Mouse (Mus musculus): ENCODE data around the gene Slc25a5. TPM values are rescaled to one million over a fixed set of nuclear protein-coding genes. Genes with fewer than 3 reads are reported as not detected.

The Slc25a5 gene
- total and polyA plus RNA-seq, 2 experiments from 2014 or later = 1,635 to 1,760 TPM

- no peak overlapping the region for H3K27ac ChIP-seq (ENCODE audit: low read depth)
- no peaks in the 10 kb centered on the region for H3K9me3 ChIP-seq (replicated peaks; ENCODE audit: control insufficient read depth, low read length)
- WGBS = 23% methylated on average over 5 of the region's 5 CpGs
- DNase-seq (ENCODE audit: low spot score) (no peak), ATAC-seq (ENCODE audit: insufficient read depth, low read depth) (no peak)
- no peak overlapping the region for H3K9ac ChIP-seq (replicated peaks; ENCODE audit: low read depth, low read length)
- H3K4me2 ChIP-seq (ENCODE audit: low read depth, low read length) = no peak overlapping the region
- H3K27me3 ChIP-seq (ENCODE audit: control insufficient read depth, insufficient read depth, low read length) = no peaks in the 10 kb centered on the region
- peak; percentile 54 for TF ChIP-seq CTCF (IDR thresholded peaks at IDR 0.05; ENCODE audit: low read depth)
- TF ChIP-seq EP300 (IDR thresholded peaks at IDR 0.05; ENCODE audit: low read depth) = no peak
- no peaks in the 10 kb centered on the region for H3K36me3 ChIP-seq (replicated peaks; ENCODE audit: control insufficient read depth, insufficient read depth, low read length)
- no peak overlapping the region for H3K4me3 ChIP-seq (ENCODE audit: low read depth, low read length)
- H3K4me1 ChIP-seq (ENCODE audit: control insufficient read depth, insufficient read depth) = 0 out of 2 replicates have a peak, but pooled peaks cover 3% of the 10 kb centered on the region
Observed at GRCm38 (mm10) chrX:36811377-36811776, 15.9 kb downstream of the Slc25a5 start.

- 76% methylated on average over 8 of the region's 8 CpGs for WGBS
- no peak overlapping the region for H3K27ac ChIP-seq (ENCODE audit: low read depth)
- no peak overlapping the region for H3K9ac ChIP-seq (replicated peaks; ENCODE audit: low read depth, low read length)
- no peak for ATAC-seq (ENCODE audit: insufficient read depth, low read depth)
- no peaks in the 10 kb centered on the region for H3K9me3 ChIP-seq (replicated peaks; ENCODE audit: control insufficient read depth, low read length)
- H3K4me1 ChIP-seq (ENCODE audit: control insufficient read depth, insufficient read depth) = no peaks in the 10 kb centered on the region
- TF ChIP-seq CTCF (IDR thresholded peaks at IDR 0.05; ENCODE audit: low read depth) (no peak), EP300 (IDR thresholded peaks at IDR 0.05; ENCODE audit: low read depth) (no peak)
- no peaks in the 10 kb centered on the region for H3K27me3 ChIP-seq (ENCODE audit: control insufficient read depth, insufficient read depth, low read length)
- no peak overlapping the region for H3K4me3 ChIP-seq (ENCODE audit: low read depth, low read length)
- DNase-seq (ENCODE audit: low spot score) = no peak
- no peak overlapping the region for H3K4me2 ChIP-seq (ENCODE audit: low read depth, low read length)
- H3K36me3 ChIP-seq (replicated peaks; ENCODE audit: control insufficient read depth, insufficient read depth, low read length) = no peaks in the 10 kb centered on the region
Observed at GRCm38 (mm10) chrX:36814161-36814836, 18.8 kb downstream of the Slc25a5 start.

GRCm38 (mm10) chrX:36815022-36815421, 19.6 kb downstream of the Slc25a5 start:
- no peak overlapping the region for H3K4me3 ChIP-seq (ENCODE audit: low read depth, low read length)
- H3K36me3 ChIP-seq (replicated peaks; ENCODE audit: control insufficient read depth, insufficient read depth, low read length) = no peaks in the 10 kb centered on the region
- WGBS = 71% methylated on average over 4 of the region's 4 CpGs
- H3K27me3 ChIP-seq (ENCODE audit: control insufficient read depth, insufficient read depth, low read length) = no peaks in the 10 kb centered on the region
- H3K4me2 ChIP-seq (ENCODE audit: low read depth, low read length) = no peak overlapping the region
- H3K27ac ChIP-seq (ENCODE audit: low read depth) = no peak overlapping the region
- DNase-seq (ENCODE audit: low spot score) = no peak
- no peak for TF ChIP-seq CTCF (IDR thresholded peaks at IDR 0.05; ENCODE audit: low read depth)
- H3K9ac ChIP-seq (replicated peaks; ENCODE audit: low read depth, low read length) = no peak overlapping the region
- no peaks in the 10 kb centered on the region for H3K9me3 ChIP-seq (replicated peaks; ENCODE audit: control insufficient read depth, low read length)
- ATAC-seq (ENCODE audit: insufficient read depth, low read depth) = no peak
- no peaks in the 10 kb centered on the region for H3K4me1 ChIP-seq (ENCODE audit: control insufficient read depth, insufficient read depth)

GRCm38 (mm10) chrX:36815439-36815838, 20.0 kb downstream of the Slc25a5 start:
- 61% methylated on average over 2 of the region's 4 CpGs for WGBS
- no peak overlapping the region for H3K4me2 ChIP-seq (ENCODE audit: low read depth, low read length)
- H3K4me3 ChIP-seq (ENCODE audit: low read depth, low read length) = no peak overlapping the region
- H3K9ac ChIP-seq (replicated peaks; ENCODE audit: low read depth, low read length) = no peak overlapping the region
- no peak for ATAC-seq (ENCODE audit: insufficient read depth, low read depth)
- H3K27me3 ChIP-seq (ENCODE audit: control insufficient read depth, insufficient read depth, low read length) = no peaks in the 10 kb centered on the region
- H3K27ac ChIP-seq (ENCODE audit: low read depth) = no peak overlapping the region
- no peak for TF ChIP-seq EP300 (IDR thresholded peaks at IDR 0.05; ENCODE audit: low read depth)
- TF ChIP-seq CTCF (IDR thresholded peaks at IDR 0.05; ENCODE audit: low read depth) = no peak
- DNase-seq (ENCODE audit: low spot score) = no peak
- no peaks in the 10 kb centered on the region for H3K36me3 ChIP-seq (replicated peaks; ENCODE audit: control insufficient read depth, insufficient read depth, low read length)
- H3K9me3 ChIP-seq (replicated peaks; ENCODE audit: control insufficient read depth, low read length) = no peaks in the 10 kb centered on the region
- H3K4me1 ChIP-seq (ENCODE audit: control insufficient read depth, insufficient read depth) = no peaks in the 10 kb centered on the region

- Histone ChIP-seq H3K9me3 (replicated peaks; ENCODE audit: control insufficient read depth, low read length) (no peaks in the 10 kb centered on the region), H3K9ac (replicated peaks; ENCODE audit: low read depth, low read length) (no peak overlapping the region), H3K27ac (ENCODE audit: low read depth) (no peak overlapping the region), H3K36me3 (replicated peaks; ENCODE audit: control insufficient read depth, insufficient read depth, low read length) (no peaks in the 10 kb centered on the region), H3K4me3 (ENCODE audit: low read depth, low read length) (peak overlapping the region; percentile 26; the same call in 1 of the 2 replicates), H3K4me2 (ENCODE audit: low read depth, low read length) (peak overlapping the region; percentile 54), H3K4me1 (ENCODE audit: control insufficient read depth, insufficient read depth) (no peaks in the 10 kb centered on the region), H3K27me3 (ENCODE audit: control insufficient read depth, insufficient read depth, low read length) (no peaks in the 10 kb centered on the region)
- TF ChIP-seq EP300 (IDR thresholded peaks at IDR 0.05; ENCODE audit: low read depth) (no peak), CTCF (IDR thresholded peaks at IDR 0.05; ENCODE audit: low read depth) (no peak)
- no peak for ATAC-seq (ENCODE audit: insufficient read depth, low read depth)
- DNase-seq (ENCODE audit: low spot score) = no peak
- WGBS = 35% methylated on average over 8 of the region's 8 CpGs
Observed at GRCm38 (mm10) chrX:36816368-36816899, 21.0 kb downstream of the Slc25a5 start.
